Mouse (Mus musculus): ENCODE measurements at regions not wholly inside any gene's neighbourhood (a gene's known extent, or its start where the extent isn't known, plus 50 kb on each side); places are given as distances from the start of the nearest gene placed in this dataset.

DNA sequence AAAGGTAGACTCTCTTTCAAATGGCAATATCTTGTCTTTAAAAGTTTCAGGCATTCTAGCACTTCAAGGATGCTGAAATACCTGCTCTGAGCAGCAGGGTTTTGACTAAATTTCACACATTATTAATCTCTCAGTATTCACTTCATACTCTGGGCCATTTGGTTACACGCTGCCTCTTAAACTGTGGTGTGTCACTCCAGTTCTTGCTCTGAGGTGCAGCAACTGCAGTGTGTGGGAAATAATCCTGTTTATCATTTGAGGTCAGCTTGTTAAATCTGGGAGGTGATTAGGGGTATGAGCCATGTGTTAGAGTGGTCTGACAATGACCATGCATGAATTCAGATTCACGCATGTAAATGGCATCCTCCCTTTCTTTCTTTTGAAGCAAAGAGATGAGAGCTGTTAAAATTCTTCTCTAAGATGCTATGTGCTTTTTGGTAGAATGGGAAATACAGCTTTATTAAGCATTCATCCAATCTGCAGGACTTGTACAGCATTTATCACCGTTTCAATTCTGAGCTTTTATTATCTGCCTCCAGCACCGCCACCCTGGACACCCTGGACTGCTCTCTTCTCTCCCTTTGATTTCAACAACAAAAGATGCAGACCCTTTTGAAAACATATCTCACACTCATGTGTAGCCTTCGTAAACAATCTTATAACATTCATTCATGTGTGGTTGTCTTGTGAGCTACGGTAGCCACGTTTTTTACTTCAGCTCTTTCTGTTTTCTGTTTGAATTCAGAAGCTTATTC is 362.4 kb upstream of the Gm38303 start:
- no peak for DNase-seq

GRCm38 (mm10) chr3:10685501-10685951 is 350.0 kb upstream of the Gm38303 start:
- DNase-seq, result no peak

- DNase-seq, result peak; percentile 70
Observed at GRCm38 (mm10) chr3:10684885-10685500, 349.5 kb upstream of the Gm38303 start.

DNA sequence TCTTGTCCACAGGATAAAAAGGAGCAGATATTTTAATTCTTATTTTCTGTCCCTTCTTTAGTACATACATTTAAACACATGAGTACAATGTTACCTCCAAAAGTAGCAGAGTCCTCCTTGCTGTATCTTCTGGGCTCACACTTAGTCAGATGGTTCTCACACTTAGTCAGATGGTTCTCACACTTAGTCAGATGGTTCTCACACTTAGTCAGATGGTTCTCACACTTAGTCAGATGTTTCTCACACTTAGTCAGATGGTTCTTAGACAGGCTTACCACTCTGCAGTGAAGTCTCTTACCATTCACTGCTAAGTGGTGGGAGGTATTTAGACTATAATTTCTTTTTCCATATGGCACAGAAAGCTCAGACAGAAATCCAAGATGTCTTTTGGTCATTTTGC is 346.5 kb upstream of the Gm38303 start:
- no peak for DNase-seq

- no peak for DNase-seq
Observed at GRCm38 (mm10) chr3:10647975-10648511, 312.6 kb upstream of the Gm38303 start.
